Mouse (Mus musculus) heart, adult 18-20 months (tissue): ENCODE measurements around the gene Fam32a. TPM values are rescaled to one million over a fixed set of nuclear protein-coding genes. Genes with fewer than 3 reads are reported as not detected.
A peak's percentile ranks its signal among the peaks of the same experiment; 100 is the strongest.

ENCODE experiments used
- DNase-seq, 2 experiments: peaks; one replicate each; pipeline ENCODE4 v3.0.0; 2021 to 2022; ENCODE audit warnings: mixed read lengths in 1 of 2
- long read RNA-seq, 2 experiments: library from polyadenylated mRNA; stranded (forward); transcript quantifications; one replicate each; pipeline ENCODE4 v2.0.0; 2021
- total RNA-seq, 2 experiments: library from RNA; stranded (reverse); gene quantifications; 2 replicates each; pipeline ENCODE4 v1.2.3; 2021

Fam32a gene
- 10 to 100 TPM; 20.2 to 23.1 TPM for total RNA-seq
- long read RNA-seq, experiment 1, transcript Fam32a-201 (4 exons, 2,564 nt): major isoform, 44 of 53 reads
- long read RNA-seq, experiment 1, partial matches to known transcripts: 5 of 53 reads
- long read RNA-seq, experiment 1, other reads (novel, unspliced or antisense): 4 of 53 reads
- long read RNA-seq, experiment 2, transcript Fam32a-201 (4 exons, 2,564 nt): major isoform, 30 of 37 reads
- long read RNA-seq, experiment 2, partial matches to known transcripts: 3 of 37 reads
- long read RNA-seq, experiment 2, other reads (novel, unspliced or antisense): 3 of 37 reads

DNA sequence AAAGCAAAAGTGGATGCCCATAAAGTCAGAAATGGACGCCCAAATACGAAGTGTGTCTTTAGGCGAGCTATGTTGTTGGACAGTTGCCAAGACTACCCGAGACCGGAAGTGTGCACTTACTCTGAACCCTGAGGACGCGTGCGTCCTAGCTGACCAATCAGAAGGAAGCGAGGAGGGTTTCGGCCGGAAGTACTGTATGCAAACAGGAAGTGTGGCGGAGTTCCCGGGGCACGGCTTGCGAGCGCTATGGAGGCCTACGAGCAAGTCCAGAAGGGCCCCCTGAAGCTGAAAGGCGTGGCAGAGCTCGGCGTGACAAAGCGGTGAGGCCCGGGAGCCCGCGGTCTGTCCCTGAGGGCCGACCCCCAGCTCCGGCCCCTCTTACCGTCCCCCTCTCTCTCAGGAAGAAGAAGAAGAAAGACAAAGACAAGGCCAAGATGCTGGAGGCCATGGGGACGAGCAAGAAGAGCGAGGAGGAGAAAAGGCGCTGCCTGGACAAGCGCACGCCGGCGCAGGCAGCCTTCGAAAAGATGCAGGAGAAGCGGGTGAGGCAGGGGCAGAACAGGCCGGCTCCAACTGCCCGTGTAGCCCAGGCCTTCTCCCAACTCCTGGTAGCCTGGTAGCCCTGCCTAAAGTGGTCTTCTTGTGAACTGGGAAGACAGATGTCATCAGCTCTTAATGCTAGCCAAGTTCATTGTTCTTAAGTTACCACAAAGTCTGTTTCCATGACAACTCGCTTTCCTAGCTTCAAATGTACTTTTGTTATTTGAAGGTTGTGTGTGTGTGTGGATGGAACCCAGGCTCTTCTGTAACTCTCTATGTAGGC is at the start of gene Fam32a:
Fam32a (plus strand) TSS at position 190 of the 823 bp plus-strand sequence.
- DNase-seq: peak; percentile 93 to 95

DNA sequence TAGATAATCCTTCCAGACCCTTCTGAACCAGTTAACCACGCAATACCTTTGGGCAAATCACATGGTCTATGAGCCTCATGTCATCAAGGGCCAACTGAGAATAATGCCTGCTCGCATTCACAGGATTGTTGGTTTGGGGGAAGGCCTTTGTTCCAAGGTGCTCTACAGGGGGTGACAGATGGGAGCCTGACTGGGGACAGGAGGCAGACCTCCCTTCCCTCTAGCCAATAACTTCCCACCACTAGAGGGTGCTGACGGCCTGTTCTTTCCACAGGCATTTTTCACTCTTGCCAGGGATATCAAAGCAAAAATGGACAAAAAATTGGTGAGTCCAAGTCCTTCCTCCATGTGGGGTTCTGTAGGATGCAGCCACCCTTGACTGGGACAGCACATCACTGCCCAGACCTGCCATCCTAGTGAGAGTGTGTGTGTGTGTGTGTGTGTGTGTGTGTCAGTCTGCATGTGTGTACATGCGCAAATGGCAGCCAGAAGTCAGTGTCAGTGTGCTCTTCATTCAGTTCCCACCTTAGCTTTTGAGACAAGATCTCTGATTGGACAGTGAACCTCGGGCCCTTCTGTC is 42.1 kb upstream of the Fam32a start:
- DNase-seq: peak; percentile 80 to 92

DNA sequence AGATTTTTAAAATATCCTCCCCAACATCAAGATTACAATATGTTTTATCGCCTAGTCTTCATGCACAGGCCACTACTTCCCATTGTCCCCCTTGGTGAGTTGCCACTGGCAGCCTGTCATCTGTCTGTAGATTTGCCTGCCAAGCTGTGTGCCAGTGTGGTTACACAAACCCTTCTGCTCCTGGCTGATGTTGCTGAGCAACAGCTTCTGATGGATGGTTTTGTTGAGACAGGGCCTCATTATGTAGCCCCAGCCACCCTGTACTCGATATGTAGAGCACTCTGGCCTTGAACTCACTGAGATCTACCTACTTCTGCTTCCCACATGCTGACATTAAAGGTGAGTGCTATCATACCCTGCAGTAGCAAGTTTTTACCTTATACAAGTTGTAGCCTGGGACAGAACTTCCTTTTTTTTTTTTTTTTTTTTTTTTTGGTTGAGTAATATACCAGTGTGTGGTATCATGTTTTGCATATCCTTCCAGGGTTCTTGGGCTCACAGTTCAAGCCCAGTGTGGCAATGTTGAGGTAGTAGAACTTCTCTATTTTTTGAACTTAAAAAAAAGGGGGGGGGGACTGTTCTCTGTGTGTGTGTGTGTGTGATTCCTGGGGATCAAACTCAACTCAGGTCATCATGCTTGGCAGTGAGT is 35.9 kb upstream of the Fam32a start:
- no peak for DNase-seq

DNA sequence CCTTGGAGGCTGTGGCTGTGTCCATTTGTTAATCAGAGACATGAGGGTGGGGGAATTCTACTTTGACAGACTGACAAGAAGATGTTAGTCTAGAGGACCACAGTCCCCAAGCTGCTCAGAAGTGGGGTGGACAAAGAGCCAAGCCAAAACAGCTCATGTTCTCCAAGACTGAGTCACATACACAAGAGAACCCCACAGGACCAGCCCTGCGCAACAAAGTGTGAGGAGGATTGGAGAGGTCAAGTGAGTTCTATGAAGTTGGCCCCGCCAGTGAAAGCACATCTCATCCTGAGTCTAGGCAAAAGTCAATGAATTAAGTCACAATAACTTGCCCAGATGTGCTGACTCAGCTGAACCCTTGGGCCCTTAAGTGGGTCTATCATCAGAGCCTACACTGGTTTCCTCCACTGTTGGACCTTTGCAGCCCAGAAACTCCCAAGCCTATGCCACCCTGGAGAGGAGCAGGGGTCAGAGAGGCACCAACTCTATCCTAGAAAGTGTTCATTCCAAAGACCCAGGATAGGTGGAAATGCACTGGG is 31.7 kb upstream of the Fam32a start:
- DNase-seq: peak in 1 of 2 experiments; percentile 14

DNA sequence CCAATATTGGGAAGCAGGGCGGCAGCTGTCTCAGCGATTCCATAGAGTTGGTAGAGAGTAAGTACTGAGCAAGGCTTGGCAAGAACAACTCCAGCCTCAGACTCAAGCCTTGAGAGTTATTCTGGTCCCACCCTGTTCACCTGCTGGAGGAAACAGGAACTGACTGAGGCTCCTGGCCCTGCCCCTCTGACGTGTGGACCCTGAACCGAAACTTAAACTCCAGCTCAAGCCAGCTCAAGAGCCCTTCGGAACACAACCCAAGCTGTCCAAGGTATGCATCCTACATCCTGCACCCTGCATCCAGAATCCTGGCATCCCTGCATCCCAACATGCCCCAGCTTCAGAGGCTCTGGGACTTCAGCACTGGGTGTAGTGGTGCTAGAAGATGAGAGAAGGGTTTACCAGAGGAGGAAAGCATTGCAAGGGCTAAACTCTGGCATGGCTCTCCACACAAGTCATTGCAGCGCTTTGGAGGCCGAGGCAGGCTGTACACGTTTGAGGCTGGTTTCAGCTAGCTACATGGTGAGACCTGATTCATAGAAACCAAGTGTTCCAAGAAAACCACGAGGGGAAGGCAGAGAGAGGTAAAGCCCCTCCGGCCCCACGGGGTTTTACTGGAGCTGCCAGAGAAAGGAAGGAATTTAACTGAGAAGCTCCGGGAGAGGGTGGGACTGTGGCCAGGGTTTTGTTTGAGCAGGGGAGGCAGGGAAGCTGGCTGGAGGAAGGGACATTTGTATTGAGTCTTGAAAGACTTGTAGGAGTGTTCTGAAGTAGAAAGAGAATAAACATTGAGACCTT is 29.9 kb upstream of the Fam32a start, which contains the start of gene Hsh2d:
Hsh2d (plus strand) TSS at position 222 of the 798 bp plus-strand sequence.
- no peak for DNase-seq

DNA sequence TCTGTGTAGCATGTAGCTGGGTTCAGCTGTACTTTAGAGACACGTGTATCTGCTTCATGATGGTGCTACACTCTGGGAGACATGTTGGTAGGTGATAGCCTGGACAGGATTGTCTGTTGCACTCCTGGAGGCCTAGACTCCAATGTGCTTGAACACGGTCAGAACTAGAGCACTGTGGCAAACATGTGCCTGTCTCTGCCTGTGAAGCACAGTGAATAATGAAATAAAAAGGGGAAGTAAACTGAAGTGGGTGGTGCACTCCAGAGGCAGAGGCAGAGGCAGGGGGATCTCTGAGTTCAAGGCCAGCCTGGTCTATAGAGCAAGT is 29.4 kb upstream of the Fam32a start:
- DNase-seq: no peak

DNA sequence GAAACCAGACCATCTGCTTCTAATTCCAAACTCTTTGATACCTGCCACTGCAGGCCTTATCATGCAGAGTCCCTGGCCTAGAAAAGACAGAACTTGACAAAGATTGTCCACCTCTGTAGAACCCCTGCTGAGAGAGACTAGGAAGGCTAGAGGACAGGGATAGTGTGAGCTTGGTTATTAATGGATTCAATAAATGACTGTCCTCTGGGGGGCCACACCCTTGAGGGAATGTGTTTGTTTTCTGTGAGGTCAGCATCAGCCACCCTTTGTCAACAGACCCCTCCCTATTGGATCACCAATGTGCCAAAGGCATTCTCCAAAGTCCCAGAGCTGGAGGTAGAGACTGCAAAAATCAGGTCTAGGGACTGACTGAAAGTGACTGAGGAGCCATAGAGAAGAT is 27.5 kb upstream of the Fam32a start:
- DNase-seq: no peak

DNA sequence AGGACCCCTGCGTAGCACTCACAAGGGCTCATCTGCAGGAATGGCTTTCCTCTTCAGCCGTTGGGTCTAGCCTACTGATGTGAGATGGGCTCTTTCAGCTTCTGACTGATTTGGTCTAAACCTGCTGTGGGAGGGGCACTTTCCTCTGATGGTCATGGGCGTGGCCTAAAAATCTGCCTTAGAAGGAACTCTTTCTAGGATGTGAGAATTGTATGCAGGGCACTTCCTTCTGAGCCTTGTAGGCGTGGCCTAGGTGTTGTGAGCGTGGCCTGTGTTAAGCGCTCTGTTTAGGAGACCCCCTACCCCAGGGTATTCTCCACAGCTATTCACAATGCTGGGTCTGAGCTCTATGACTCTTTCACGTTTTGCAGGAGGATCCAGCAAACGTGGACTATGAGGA is 21.5 kb upstream of the Fam32a start:
- no peak for DNase-seq

DNA sequence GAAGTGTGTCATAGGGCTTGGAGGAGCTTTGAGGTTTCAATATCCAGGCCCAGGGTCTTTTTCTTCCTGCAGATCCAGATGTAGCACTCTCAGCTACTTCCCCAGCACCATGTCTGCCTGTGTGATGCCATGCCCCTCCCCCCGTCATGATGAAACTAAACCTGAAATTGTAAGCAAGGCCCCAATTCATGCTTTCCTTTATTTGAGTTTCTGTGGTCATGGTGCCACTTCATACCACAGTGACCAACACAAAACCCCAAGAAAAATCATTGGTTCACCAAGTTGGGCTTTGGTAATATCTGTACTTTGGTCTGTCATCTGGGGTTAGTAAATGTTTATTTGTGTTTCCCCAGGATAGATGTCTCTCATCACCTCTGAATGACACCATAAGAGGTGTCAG is 10.9 kb upstream of the Fam32a start:
- no peak for DNase-seq

DNA sequence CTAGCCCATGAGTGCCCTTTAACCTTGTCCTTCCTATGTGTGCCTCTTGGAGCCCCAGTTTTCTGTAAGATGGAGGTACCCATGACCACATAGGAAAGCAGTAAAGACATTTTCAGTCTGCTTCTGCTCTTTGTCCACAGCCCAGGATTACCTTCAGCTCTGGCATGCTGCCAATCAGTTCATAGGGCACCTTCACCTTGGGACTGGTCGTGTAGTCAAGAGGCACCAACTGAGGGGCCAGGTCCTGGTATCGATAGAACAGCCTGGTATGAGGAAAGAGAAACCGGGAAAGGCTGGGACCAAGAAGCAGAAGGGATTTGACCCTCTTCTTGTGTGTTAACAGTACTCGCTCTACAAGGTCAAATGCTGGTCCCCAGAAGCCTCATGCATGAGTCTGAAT is 9.3 kb upstream of the Fam32a start:
- no peak for DNase-seq

DNA sequence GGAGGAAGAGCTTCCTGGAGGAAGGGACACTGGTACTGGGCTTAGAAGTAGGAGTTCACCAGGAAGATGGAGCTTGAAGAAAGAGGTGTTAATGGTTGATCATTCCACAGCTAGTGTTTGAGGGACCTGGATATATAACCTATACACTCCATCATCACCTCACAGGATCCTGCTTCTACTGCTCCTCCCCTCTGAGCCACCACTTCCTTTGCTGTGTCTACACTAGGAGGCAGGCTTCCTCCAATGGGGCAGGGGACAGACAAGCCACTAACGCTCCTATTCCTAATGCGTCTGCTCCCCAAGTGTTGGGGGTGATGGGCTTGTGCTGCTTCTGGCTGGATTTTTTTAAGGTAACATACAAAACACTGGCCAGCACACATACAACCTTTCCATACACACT is 8.8 kb upstream of the Fam32a start:
- DNase-seq: no peak

DNA sequence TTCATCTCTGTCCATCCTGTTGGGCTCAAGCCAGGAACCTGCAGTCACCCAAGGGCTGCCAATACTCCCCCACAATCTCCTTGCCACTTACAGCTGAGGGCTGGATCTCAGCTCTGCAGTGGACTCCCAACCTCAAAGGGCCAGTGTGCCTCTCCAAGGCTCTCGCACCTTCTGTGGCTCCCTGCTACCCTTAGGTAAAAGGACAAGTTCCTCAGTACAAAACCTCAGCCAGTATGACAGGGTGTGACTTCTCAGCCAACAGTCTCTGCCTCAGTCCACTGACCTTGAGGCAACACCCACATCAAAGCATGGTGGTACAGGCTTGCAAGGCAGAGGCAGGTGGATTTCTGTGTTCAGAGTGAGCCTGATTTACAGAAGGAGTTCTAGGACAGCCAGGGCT is 7.7 kb upstream of the Fam32a start:
- DNase-seq: no peak

DNA sequence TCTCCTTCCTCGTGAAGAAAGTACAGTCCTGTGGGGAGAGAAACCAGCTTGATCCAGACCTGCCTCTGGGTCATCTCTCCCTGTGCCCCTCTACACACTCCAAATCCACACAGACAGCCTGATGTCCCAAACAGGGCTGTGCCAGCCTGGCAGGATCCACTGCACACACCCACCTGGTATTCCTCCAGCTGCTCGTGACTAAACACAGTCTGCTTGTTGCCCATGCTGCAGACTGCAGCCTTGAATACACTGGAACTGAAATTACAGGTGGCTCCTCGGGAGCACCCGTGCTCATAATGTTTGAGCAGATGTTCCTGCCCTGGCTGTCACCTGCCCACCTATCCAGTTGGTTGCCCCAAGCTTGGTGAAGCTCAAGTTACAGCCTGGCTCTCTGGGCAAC is 6.8 kb upstream of the Fam32a start, which contains the start of gene Cib3:
Cib3 (minus strand) TSS at position 87 of the 400 bp plus-strand sequence.
- DNase-seq: peak in 1 of 2 experiments; percentile 25

DNA sequence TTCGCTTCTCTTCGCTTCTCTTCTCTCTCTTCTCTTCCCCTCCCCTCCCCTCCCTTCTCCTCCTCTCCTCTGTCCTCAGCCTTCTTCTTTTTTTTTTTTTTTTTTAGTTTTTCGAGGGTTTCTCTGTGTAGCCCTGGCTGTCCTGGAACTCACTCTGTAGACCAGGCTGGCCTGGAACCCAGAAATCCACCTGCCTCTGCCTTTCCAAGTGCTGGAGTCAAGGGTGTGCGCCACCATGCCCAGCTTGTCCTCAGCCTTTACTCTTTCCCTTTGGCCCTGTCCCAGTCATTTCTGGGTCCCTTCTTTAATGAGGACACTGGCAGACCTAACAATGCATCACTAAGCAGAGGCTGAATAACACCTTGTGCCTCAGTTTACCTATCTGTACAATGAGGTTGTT is 6.0 kb upstream of the Fam32a start, which contains the start of gene Gm11034:
Gm11034 (minus strand) TSS at position 101 of the 400 bp plus-strand sequence.
- DNase-seq: no peak

DNA sequence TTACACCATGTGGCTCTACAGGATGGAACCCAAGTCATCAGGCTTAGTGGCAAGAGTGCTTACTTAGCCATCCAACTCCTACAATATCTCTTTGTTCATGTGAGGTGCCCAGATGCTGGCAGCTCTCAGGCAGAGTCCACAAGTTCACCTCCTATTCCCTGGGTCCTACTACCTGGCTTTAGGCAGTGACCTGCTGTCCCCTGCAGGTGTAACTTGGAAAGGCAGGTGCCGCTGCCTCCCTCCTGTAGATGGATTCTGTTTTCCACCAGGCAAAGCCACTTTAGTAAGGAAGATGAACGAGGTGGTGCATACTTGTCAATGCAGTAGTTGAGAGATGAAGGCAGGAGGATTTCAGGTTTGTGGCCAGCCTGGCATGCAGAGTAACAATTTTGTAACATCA is 4.5 kb upstream of the Fam32a start:
- no peak for DNase-seq

DNA sequence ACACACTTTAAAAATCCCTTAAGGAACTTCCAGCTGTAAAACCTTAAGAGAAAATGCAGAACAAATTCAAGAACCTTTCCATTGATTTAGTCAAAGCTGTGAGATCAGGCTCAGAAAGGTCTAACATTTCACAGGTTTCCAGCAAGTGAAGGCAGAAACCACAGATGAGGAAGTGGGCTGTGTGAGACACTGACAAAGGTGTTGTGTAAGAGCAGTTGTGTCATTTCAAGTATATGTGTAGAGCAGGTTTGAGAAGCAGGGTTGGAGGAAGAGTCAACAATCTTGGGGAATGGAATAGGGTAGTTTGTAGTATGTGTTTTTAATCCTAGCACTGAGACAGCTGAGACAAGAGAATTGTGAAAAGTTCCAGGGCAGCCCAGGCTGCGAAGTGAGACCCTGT is 3.7 kb upstream of the Fam32a start:
- no peak for DNase-seq

DNA sequence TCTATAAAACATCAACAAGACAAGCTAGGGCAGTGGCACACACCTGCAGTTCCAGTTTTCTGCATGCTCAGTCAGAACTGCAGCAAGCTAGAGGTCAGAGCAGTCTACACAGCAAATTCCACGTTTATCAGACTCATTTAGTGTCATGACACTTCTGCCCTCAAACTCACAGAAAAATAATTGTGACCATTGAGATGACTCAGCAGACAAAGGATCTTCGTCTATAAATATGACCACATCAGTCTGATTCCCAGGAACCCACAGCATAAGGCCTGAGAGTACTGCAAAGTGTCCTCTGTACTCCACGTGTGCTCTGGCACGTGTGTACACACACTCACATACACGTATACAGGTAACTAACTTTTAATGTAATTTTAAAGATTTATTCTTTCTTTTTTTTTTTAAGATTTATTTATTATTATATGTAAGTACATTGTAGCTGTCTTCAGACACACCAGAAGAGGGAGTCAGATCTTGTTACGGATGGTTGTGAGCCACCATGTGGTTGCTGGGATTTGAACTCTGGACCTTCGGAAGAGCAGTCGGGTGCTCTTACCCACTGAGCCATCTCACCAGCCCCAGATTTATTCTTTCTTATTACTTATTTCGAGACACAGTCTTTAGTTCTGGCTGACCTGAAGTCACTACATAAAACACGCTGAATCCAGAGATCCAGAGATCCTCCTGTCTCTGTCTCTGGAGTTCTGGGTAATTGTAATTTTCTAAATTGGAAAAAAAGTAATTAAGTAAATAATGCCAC is 569 bp upstream of the Fam32a start:
- DNase-seq: no peak

DNA sequence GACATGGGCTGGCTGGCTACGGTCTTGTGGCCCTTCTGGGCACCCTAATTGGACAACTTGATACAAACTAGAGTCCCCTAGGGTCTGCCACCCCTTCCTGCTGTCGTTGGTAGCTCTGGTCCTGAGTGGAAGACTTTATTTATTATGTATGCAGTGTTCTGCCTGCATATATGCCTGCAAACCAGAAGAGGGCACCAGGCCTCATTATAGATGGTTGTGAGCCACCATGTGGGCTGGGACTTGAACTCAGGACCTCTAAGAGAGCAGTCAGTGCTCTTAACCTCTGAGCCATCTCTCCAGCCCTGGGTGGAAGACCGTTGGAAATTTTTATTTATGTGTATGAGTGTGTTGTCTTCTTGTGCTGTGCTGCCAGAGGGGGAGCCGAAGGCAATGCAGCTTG is 1.2 kb downstream of the Fam32a start:
- DNase-seq: no peak

DNA sequence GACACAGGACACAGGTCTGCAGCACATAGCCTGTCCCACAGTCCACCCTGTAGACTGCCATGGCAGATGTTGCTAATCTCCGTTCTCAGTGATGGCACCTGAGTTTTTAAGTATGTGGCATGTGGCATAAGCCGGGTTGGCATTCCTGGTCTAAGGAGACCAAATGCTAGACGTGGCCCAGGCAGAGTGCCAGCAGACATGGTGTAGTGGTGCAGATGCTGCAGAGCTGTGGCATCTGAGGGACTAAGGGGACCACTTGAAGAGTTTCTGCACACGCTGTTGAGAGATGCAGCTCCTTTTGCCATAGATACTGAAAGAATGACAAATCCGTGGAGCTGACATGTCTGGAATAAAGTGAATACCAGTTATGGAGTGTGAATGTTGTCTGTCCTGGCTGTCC is 3.1 kb downstream of the Fam32a start:
- no peak for DNase-seq

DNA sequence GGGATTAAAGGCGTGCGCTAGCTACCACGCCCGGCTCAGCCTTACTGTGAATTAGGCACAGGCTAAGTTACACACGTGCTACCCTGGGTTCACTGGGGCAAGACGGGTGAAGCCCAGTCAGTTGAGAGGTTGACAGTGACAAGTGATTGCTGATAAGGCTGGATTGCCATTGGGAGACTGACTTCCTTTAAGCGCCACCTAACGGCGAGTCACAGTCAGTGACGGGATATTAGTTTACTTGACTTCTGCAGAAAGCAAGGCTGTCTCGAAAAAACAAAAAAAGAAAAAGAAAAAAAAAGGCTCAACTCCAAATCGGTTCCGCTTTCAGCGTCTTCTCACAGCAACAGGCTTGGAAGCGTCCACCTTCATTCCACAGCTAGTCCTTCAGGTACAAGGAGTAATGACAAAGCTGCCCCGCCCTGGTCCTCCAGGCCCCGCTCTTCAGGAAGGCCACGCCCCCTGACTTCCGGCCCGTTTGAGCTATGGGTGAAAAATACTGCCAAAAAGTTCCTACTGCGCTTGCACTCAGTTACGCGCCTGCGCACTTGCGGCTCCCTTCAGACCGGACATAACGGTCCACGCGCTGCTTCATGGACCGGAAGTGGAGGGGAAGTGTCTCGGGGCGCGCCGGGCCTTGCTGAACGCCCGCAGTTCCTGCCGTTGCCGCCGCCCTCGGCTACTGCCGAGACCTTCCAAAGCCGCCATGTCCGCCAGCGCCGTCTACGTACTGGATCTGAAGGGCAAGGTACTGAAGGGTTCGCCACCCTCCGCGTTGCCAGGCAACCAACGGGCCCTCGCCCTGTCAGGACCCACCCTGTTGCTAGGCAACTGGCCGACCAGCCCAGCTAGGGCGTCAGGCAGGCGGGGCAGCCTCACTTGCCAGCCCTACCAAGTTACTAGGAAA is 20.2 kb downstream of the Fam32a start, which contains the start of gene Ap1m1:
Ap1m1 (plus strand) TSS at position 520 of the 904 bp plus-strand sequence.
- peak; percentile 98 to 99 for DNase-seq
